Mouse (Mus musculus): ENCODE data around the gene Kdelc2. TPM values are rescaled to one million over a fixed set of nuclear protein-coding genes. Genes with fewer than 3 reads are reported as not detected.

Gene Kdelc2
- polyA plus RNA-seq, 1 experiment from 2014 or later: 29.6 TPM

Small RNAs within 50 kb of the gene (microRNA-seq; reads per million reads assigned to microRNA genes)
- not detected for gene Mir130c (ENCODE audit: borderline number of aligned reads)

Other genes starting within 250 kb of the Kdelc2 start
- gene Ddx10, start 136.0 kb upstream of the Kdelc2 start, polyA plus RNA-seq (2015; fragmentation: Nextera tagmentation; extraction: Ambion mirVana): 23.4 and 26.0 TPM in 2 replicates
- gene Exph5, start 82.4 kb upstream of the Kdelc2 start, polyA plus RNA-seq (2015; fragmentation: Nextera tagmentation; extraction: Ambion mirVana): 2.3 and 2.4 TPM in 2 replicates
- 1.3 and 1.6 TPM in 2 replicates for gene 4930550C14Rik, start 18.3 kb downstream of the Kdelc2 start, polyA plus RNA-seq (2015; fragmentation: Nextera tagmentation; extraction: Ambion mirVana)
- 11.6 TPM in 2 replicates for gene Atm, start 152.7 kb downstream of the Kdelc2 start, polyA plus RNA-seq (2015; fragmentation: Nextera tagmentation; extraction: Ambion mirVana)
- 16.1 and 17.4 TPM in 2 replicates for gene Npat, start 153.0 kb downstream of the Kdelc2 start, polyA plus RNA-seq (2015; fragmentation: Nextera tagmentation; extraction: Ambion mirVana)
- gene Acat1, start 226.4 kb downstream of the Kdelc2 start, polyA plus RNA-seq (2015; fragmentation: Nextera tagmentation; extraction: Ambion mirVana): 146 and 150 TPM in 2 replicates